Mouse (Mus musculus) lung, postnatal 25 days (tissue): ENCODE data around the gene Stk38l.
"Not testable (repeated sequence)": the region's sequence is repeated elsewhere in the genome, so short reads cannot be mapped to it uniquely, and the experiment has no call there.

Source experiments
- DNase-seq: peaks from one replicate; pipeline ENCODE4 v3.0.0; 2022; ENCODE audit warnings: low spot score

Gene Stk38l

DNA sequence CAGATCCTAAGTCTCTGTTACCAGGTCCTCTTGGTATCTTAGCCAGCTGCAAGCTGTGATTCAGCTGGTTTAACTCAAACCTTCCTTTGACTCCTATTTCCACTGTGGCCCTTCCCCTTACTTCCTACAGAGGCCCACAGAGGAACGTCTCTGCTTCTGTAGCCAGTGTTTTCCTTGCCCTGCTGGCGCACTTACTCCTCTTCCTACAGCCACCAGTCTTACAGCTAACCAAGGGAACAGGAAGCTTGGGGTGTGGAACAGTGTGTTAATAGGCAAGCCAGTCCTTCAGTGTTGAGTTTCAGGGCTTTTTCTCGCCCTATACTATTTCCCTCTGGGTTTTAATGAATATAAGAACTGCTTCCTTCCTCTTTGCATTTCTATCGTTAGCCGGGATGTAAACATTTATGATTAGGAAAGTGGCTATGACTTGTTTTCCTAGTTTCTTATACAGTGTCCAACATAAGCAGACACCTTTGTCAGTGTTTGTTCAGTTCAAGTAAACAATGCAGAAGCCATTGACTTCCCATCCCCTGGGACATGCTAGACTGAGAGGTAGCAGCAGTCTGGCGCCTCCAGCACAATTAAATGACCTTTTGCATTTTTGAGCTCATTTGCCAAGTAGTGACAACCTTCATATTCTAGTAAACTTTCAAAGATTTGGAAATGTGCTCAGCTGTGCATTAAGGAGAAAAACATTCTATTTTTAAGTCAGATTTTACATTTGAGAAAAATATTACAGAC is 45.4 kb downstream of the Stk38l start:
- DNase-seq = no peak

DNA sequence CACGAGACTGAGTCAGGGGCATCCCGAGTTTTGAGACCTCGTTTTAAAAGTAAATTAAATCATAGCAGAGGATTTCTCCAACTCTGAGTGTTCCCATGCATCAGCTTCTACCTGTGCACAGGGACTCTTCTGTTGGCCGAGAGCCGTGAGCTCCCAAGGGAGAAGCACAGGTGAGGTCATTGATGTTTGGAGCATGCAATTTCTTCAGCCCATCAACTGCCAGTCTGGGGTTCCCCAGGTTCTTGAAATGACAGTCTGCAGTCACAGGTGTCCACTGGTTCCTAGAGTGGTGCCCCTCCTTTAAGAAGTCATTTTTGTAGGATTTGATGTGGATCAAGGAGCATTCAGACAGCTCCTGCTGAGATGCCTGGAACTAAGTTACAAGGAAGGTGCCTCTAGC is 46.0 kb downstream of the Stk38l start:
- DNase-seq = no peak

DNA sequence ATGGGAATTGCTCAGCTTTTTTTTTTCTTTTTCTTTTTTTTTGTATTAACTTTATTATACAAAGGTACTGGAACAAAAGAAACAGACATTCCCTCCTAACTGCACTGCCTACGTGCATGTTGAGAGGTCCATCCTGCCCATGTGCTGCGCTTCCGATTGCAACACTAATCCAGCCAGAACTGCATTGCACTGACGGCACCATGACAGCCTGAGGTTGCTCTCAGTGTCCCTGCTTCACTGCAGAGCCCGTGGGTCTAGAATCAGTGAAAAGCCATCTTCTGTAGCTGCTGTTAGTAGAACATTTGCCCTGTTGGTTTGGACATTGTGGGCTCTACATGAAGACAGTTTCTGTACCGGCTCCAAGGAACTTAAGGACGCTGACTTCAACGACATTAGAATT is 51.1 kb downstream of the Stk38l start:
- DNase-seq = not testable (repeated sequence)

DNA sequence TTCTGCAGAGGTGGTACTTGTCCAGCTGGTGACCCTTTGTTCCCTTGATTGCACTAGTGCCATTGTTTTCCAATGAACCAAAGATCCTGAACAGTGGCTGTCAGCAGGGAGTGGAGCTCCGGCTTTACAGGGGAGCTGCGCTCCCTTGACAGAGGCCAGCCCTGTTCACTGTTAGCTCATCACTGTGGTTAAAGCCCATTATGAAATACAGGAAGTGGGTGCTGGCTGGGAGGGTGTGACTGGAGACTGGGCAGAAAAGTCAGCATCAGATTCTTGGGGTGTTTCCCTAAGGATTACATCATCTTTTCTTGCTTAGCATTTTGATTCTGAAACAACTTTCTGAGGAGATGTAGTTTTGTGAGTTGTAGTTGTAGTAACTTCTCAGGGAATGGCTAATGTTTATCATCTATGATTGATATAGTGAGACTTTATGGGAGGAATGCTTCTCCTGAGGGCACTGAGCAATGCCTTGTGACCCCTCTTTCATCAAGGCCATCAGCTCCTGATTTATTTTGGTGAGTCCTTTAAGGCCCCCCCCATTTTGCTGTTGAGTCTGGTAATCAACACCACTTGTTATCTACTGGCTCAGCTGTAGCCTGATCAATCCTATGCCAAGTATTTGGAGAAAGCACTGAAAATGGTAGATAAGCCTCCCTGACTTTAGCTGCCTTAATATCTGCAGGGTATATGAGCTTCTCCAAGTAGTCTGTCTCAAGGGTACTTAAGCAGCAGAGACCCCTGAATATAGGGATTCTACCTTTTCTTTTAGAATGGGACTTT is 52.0 kb downstream of the Stk38l start:
- DNase-seq = peak; percentile 69

DNA sequence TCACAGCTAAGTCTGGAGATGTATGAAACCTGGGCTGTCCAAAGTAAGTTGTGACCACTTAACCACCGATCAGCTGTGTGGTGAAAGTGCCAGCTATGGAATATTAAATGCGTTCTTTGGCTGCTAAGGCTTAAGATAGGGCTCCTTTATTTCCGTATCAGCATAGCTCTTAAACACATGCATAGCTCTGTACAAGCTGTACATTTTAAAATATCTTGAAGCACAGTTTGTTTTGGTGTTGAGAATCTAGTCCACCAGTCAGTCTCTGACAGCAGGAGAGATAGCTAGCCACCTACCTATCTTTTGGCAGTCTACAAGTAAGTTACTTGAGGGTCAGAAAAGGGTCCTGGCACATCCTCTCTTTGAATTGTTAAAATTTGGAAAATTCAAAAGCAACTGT is 53.3 kb downstream of the Stk38l start:
- DNase-seq = no peak

DNA sequence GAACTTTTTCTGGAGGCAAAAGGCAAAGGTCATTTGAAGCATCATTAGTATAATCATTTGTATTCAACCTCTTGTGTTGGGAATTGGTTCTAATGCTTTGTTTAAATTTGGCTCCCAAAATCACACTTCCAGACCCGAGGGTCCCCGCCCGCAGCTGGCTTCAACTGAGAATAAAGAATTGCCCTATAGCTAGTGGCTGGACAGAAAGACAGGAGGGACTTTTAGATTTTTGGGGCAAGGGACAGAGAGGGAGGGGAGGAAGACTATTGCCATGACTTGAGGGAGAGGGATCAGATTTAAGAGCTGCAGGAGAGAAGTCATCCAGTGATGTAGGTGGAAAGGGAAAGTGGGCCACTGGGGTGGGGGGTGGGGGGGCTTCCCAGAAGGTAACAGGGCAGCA is 56.8 kb downstream of the Stk38l start:
- no peak for DNase-seq

DNA sequence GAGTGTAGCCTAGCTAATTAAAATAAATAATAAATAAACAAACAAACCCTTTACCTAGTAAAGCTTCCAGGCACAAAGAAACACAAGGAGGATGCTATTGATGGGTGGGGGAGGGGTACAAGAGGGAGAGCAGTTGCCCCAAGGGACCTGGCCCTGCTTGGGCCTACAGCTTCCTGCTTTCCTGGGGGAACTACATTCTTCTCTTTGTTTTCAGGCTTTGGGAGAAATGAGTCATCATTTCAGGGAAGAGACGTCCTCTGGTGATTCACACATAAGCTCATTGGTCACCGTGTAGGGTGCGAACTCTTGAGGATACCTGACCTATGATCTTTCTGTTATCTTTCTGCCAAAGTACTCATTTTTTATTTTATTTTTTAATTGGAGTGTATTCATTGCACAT is 68.7 kb downstream of the Stk38l start:
- no peak for DNase-seq

DNA sequence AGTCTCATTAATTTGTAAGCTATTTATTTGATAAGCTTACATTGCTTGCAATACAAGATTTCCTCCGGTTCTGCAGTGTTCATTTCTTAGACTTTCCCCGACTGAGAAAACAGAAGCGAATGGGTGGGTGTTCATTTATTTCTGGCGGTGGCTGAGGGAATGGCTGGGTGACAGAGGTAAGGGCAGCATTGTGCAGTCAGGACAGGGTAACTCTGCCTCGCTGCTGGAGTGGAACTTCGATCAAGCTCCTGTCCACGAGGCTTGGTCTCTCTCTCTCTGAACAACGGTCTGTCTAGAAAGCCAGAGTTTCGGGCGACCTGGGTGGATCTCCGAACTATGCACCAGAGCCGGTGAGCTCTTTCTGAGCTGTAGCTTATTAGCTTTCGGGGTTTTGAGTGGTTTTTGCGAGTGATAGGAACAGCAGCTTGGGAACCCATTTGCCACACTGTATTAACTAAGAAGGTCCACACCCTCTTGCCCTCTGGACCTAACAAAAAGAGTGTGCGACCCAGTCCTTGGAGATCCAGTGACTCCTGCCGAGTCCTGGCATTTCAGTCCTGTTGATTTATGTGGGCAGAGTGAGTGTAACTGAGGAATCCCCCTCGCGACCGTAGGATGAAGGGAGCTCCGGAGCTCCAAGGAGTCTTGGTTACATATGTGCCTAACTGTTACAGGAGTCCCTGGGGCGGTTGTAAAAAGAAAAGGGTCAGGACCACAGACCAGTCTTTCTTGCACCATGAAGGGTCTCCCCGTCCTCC is 70.5 kb downstream of the Stk38l start:
- DNase-seq = no peak

DNA sequence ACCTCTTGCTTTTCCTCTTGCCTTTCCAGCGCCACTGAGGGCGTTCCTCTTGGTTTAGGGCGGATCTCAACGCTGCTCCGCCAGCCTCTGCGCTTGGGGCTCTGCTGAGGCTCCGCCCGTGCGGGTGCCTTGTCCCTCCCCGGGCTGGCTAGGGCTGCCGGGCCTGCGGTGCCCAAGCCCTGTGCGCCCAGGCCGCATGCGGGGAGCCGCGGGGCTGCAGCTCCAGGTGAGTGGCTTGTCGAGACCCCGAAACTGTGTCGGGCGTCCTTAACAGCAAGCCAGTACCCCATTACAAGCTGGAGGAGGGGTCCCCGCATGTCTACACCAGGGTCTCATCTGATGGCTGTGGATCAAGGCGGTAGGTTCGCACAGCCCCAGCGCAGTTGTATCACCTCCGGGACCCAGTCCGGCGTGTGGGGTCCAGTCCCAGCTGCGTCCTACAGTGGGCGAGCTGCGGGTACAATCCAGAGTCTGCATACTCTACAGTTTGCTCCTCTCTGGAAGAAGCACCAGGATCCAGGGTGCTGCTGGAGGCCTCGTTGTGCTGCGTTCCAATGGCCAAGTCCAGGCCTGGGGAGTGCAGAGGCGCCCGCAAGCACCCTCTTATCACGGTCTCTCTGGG is 71.2 kb downstream of the Stk38l start, which contains the start of gene Arntl2:
TSS of gene Arntl2 (plus strand) at position 132 of the 622 bp plus-strand sequence.
- peak; percentile 58 for DNase-seq

DNA sequence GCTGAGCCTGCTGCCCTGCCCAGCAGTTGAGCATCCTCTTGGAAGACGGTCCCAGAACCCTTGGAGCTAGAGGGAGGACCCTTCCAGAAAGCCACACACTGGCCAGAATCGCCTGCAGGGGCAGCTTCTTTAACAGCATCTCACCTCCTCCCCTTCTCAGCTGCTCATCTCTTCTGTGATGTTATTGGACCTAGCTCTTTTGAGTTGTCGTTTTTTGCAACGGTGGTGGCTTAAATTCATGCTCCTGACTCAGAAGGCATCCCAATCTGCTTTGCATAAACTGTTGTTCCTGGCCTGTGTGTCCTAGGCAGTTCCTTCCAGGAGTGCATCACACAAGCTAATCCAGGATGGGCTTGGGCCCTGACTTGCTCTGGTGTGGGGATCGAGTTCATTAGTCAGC is 72.7 kb downstream of the Stk38l start:
- DNase-seq = no peak

DNA sequence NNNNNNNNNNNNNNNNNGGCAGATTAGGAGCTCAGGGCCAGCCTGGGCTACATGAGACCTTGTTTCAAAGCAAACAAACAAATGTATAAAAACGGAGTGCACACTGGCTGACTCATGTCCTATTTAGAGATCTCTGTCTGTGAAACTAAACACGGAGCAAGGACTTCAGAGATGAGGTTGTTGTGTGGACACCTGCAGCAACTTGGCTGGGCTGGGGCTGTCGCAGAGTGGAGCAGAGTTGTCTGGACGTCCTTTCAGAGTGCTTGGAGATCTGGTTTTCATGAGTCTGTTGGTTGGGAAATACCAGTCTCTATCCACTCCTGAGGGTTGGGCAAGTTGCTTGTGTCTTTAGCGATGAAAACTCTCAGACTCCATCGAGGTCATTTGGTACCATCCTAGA is 85.2 kb downstream of the Stk38l start:
- DNase-seq = no peak

DNA sequence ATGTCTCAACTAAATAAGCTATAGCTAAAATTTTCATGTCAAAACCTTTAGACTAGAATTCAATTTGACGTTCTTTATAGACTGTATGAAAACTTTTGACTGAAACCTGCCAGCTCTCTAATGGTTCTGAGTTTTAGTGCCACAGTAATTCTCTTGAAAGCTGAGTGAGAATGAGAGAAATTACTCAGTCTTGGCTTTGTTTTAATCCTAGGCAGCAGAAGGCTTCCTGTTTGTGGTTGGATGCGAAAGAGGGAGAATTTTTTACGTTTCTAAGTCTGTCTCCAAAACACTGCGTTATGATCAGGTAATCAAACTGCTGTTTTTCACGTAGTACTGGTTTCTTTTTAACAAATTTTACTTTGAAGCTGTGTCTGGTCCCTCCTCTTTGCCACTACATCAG is 88.2 kb downstream of the Stk38l start:
- no peak for DNase-seq

DNA sequence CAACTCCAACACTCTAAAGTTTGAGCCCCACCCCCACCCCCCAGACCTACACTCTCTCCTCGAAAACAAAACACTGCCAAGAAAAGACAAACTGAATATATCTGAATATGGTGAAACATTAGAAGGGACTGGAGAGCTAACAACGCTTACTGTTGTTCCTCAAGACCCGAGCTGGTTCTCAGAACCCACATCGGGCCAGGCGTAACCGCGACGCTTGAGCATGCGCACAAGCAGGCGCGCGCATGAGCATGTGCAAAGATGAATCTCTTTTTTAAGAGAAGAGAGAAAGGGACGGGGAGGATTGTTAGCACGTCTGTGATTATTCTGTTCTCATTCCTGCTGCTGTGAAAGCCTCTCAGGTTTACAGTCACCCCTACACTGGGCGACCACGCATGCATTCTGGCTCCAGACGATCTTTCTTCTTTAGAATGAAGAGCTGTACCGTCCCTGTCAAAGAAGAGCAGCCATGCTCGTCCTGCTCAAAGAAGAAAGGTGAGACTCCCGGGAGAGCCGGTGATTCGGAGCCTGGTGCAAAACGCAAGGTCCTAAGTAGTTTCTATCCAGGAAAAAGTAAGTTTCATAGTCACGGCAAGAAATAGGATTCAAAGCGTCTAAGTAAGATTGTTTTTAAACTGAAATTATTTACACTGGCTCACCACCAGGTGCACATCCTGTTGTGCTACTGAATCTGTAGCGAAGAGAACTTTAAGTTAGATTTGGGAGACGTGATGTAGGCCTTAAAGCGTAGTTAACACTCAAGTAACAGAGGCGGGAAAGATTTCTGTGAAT is 95.6 kb downstream of the Stk38l start:
- DNase-seq = no peak

DNA sequence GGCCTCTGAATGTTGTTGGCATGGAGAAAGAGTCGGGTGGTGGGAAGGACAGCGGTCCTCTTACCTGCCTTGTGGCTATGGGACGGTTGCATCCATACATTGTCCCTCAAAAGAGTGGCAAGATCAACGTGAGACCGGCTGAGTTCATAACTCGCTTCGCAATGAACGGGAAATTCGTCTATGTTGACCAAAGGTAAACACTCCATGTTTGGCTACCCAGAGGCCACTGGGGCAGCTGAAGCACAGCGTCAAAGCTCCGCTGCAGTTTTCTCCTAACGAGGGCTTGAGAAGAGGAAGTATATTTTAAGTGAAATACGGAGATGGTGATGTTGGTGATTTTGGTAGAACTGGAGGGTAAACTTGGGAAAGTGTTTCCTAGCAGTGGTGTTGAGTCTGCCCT is 97.2 kb downstream of the Stk38l start:
- peak; percentile 31 for DNase-seq

DNA sequence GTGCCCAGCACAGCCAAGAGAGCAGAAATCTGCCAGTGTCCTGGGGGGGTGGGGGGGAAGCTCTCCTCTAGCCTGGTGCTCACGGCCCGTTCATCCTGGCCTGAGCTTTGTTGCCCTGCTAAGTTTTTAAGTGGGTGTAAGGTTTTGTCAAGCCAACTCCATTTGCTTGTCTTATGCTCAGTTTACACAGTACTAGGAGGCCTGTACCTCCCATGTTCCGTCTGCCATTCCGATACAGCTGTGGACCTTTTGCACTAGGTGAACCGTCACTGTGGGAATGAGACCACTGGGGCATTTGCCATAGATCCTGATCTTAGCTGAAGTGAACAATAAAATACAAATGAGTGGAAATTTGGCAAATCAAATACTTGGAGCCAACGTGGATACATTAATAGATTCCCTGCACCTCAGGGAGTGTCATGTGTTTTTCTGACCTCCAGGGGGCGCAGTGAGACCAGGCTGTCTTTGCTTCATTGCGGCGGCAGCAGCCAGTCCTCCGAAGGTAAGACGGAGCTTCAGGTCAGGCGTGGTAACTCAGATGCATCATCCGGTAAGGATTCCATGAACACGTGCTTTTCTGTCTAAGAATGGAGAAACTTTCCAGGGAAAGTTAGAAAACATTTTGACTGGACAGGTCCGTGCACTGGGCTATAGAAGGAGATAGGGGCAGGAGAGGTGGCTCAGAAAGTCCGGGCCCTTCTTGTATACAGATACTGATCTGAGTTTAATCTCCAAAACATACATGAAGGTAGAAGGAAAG is 100.1 kb downstream of the Stk38l start:
- peak; percentile 63 for DNase-seq

DNA sequence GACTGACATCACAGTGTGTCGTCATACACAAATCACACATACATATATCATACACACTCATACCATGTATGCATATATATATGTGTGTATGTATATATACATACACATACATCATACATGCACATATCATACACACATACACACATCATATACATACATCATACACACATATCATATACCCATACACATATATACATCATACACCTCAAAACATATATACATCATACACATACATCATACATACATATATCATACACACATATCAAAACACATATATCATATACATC is 100.6 kb downstream of the Stk38l start:
- no peak for DNase-seq
